Mouse (Mus musculus) frontal cortex, postnatal 14 days (tissue): ENCODE results near the gene Il18.

Source experiments
- DNase-seq, 2 experiments: peaks; one replicate each; pipeline ENCODE4 v3.0.0; 2022; ENCODE audit warnings: low spot score in 2 of 2

Gene Il18

DNA sequence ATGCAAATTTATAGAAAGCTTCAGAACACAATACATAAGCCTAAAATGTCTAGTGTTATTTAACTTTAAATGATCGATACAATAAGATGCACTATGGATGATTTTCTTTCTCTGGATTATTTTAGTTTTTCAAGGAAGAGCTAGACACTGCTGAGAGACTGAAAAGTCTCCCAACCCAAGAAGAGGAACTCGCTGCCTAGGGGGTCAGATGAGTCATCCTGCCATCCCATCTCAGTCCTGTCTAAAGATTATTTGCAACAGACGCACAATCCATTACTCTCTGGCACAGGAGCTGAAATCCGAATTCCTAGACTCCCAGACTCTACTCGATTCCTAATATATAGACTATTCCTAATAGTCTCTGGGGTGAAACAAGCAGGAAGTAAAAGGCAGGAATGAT, 2.4 kb upstream of the Il18 start:
- no peak for DNase-seq

GRCm38 (mm10) chr9:50553547-50553946, 1.1 kb upstream of the Il18 start:
- no peak for DNase-seq

DNA sequence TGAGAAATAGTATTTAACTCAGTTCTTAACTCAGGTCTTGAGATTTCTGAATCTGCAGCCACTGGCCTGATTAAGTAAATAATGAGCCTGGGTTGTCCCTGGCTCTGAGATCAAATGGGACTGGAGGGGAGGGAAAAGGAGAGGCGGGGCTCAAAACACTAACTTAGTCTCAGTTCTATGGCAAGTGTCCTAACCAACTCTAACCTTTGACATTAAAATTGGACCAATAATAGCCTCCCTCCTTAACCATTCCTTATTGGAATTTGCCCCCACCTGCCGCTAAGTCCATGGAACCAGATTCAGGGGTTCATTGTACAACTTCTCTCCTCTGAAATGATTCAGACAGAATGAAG, 443 bp downstream of the Il18 start, which contains the start of gene Bco2:
Gene Bco2 (minus strand): TSS at position 88 of the 353 bp plus-strand sequence.
- no peak for DNase-seq

- DNase-seq, result no peak
Measured at GRCm38 (mm10) chr9:50561145-50561917, 6.7 kb downstream of the Il18 start, which contains the start of gene Tex12. Gene Tex12, minus strand, starts transcription at chr9:50561325.

DNA sequence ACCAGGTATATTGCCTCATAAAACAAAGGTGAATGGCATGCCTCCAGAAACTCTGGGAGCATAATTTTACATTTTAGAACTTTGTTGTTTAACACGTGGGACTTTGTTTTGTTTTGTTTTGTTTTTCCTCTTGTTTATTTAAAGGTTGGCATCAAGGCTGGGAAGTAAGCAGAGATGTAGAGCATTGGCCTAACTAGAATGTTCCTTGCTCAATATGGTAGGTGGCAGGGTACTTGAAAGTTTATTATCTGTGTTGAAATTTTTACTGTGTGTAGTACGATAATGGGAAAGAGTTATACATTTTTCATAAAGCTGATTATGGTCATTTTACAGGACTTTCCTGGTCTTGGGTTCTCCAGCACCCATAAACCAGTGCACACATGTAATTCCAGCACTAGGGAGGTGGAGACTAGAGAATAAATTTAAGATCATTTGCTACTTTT, 7.3 kb downstream of the Il18 start:
- no peak for DNase-seq

DNA sequence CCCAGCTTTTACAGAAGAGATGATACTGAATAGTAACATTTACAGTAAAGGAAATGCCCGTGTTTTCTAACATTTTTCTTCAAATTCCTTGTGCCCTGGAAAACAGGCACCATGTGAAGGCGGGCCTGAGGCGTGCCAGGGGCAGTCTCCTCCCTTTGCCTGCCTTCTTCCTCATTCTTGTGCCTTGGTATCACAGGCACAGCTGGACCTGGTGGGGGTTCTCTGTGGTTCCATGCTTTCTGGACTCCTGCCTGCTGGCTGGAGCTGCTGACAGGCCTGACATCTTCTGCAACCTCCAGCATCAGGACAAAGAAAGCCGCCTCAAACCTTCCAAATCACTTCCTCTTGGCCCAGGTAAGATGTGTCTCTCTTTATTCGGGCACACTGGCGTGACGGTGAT, 10.5 kb downstream of the Il18 start:
- DNase-seq, result no peak

DNA sequence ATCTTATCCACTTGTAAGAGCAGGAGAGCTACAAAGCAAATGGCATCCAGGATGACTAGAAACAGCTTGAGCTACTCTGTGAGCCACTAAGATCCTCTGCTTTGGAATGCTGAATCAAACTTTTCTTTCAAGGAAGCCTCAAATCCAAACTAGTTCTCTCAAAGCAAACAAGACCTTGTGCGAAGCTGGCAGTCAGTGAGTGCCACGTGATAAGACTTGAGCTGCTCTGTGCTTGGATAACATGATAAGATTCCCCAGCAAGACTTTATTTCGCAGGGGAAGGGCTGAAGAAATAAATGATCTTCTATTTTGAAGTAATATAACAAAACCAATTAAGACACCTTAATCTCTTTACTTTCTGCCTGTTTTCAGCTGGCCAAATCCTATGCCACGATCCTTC, 11.3 kb downstream of the Il18 start:
- DNase-seq, result no peak

- DNase-seq, result no peak
Measured at GRCm38 (mm10) chr9:50567372-50567771, 12.7 kb downstream of the Il18 start.

DNA sequence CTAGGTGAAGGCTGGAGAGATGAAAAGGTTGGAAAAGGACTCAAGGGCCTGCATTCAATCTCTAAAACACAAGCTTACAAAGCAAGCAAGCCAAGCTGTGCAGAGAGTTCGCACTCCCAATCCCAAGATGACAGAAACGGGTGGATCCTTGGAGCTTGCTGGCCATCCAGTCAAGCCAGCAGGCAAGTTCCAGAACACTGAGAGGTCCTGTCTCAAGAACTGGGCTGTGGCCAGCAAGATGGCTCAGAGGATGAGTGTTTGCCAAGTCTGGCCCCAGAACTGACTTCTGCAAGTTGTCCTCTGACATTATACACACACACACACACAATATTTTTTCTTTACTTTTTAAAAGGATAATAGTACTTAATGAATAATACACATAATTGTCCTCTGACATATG, 13.3 kb downstream of the Il18 start:
- no peak for DNase-seq

DNA sequence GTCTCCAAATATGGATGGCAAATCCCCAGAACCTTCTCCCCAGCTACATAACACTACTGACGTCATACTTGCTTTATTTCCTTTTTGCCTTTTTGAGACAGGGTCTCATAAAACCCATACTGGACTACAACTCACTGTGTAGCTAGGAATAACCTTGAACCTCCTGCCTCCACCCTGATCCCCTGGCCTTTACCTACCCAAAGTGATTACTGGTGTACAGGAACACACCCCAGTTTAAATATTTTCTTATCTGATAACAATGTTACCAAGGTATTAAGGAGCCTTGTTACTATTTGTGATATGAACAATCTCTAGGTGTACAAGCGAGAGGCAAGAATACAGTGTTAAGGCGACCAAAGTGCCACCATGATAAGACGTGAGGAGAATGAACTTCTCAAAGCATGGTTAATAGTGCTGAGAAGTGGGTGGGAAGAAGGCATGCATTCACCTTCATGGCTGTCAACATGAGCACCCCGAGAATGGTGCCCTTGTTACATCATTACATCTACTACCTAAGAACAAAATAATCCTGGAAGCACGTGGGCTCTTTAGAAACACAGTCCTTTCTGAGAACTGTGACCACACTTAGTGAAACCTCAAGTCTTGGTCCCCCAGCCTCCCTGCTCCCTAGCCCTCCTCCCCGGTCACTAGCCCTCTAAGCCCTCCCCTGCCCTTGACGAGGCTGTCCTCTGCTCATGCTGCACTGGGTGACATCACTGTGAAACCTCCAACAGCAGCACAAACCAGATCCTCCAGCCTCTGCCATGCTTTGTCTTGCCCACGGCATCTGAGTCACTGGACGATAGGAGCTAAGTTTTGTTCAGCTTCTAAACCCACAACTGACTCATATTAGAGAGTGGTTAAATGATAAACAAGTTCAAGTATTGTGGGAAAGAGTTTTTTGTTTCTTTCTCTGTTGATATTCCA, 15.2 kb downstream of the Il18 start:
- DNase-seq, result no peak

DNA sequence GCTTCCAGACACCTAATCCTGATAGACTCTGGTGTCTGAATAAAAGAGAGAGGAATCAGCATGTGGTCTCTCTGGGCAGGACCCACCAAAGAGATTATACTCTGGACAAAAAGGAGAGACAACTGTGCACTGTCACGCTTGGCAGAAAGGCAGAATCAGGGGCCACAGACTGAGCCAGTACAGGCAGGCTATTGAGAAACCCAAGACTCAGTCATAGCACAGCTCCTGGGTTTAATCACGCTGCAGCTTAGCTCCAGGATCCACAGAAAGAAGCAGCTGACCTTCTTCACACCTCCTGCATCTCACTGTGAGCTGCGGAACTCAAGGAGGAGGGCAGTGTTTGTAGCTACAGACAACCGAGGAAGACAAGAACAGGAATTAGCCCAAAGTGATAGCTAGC, 25.7 kb downstream of the Il18 start:
- no peak for DNase-seq

GRCm38 (mm10) chr9:50585145-50585818, 30.7 kb downstream of the Il18 start:
- DNase-seq, result no peak

GRCm38 (mm10) chr9:50586955-50587354, 32.3 kb downstream of the Il18 start:
- no peak for DNase-seq

DNA sequence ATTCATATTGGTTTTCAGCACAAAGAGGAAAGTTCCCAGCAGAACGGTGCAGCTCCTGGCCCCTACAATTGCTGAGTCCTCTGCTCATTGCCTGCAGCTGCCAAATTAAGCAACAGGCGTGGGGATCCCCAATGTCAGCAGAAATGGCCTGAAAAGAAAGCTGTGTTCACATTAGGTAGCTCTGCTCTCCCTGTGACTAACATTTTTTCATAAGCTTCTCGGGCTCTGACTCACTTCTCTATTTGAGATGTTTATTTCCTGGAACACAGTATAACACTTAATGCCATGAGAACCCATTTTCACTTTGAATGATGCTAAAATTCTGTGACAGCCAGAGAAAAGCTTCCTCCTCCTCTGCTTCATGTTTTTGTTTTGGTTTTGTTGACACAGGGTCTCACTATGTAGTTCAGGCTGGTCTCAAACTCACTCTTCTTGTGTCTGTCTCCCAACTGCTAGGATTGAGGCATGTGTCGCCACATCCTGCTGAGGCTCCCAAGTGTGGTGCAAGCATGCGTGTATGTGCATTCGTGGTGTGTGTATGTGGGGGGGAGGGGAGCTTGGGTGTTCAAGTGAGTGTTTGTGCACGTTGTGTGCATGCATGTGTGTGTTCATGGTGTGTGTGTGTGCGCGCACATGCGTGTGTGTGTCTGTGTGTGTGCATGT, 36.4 kb downstream of the Il18 start:
- no peak for DNase-seq

GRCm38 (mm10) chr9:50592955-50593354, 38.3 kb downstream of the Il18 start:
- DNase-seq, result no peak

DNA sequence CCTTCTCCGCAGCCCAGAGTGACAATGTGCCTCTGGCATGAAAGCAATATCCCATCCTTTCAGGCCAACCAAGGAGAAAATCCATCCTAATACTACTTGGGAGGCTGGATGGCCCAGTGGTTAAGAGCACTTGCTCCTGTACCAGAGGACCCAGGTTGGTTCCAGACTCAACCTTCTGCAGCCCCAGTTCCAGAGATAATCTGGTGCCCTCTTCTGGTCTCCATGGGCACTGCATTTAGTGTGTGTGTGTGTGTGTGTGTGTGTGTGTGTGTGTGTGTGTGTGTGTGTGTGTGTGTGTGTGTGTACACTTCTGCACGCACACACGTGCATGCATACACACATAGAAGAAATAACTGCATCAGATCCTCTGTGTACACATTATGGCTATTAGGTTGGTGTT, 38.9 kb downstream of the Il18 start:
- no peak for DNase-seq

GRCm38 (mm10) chr9:50594794-50595417, 40.3 kb downstream of the Il18 start:
- DNase-seq, result no peak

- no peak for DNase-seq
Measured at GRCm38 (mm10) chr9:50596973-50597372, 42.3 kb downstream of the Il18 start.

DNA sequence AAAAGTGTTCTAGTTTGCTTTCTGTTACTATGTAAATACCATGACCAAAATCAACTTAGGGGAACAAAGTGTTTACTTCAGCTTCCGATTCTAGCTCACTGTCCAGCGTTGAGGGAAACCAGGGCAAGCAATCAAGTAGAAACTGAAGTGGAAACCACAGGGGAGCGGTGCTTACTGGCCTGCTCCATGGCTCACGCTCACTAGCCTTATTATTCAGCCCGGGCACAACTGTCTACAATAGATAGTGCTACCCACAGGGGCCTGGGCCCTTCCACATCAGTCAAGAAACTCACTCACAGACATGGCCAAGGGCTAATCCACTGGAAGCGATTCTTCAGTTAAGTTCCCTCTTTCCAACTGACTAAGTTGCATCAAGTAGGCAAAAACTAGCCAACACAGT, 46.9 kb downstream of the Il18 start:
- no peak for DNase-seq

- DNase-seq, result no peak
Measured at GRCm38 (mm10) chr9:50602055-50602845, 47.6 kb downstream of the Il18 start.
